Mouse (Mus musculus): Measurements from ENCODE around the gene Nphp4.

DNA sequence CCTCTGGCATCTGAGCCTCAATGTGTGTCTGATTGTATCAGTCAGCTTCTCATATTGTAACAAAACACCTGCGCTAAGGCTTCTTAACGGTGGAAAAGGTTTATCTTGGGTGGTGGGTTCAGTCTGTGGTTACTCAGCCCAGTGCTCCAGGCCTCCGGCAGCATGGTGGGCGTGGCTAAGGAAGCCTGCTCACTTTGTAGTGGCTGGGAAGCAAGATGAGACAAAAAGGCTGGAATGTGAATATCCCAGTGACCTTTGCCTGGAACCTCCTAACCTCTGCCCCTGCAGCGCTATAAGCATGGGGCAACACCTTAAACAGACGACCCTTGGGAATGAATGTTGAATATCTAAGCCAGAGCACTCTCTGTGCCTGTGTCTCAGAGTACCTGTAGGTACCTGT is 105.7 kb downstream of the Nphp4 start:
- TF ChIP-seq CTCF (IDR thresholded peaks at IDR 0.05; ENCODE audit: control insufficient read depth, insufficient read depth, insufficient replicate concordance, low read depth, low read length): no peak
- no peak for TF ChIP-seq POLR2A (IDR thresholded peaks at IDR 0.05; ENCODE audit: control insufficient read depth, low read depth, low read length)
